Mouse (Mus musculus): Measurements from ENCODE around the gene Has1. TPM values are rescaled to one million over a fixed set of nuclear protein-coding genes. Genes with fewer than 3 reads are reported as not detected.

Gene Has1
- 0.83 and 1.1 TPM in 2 replicates for polyA plus RNA-seq (2021; fragmentation: Nextera tagmentation)
- long read RNA-seq, experiment 1, partial matches to known transcripts: 7 of 7 reads
- long read RNA-seq, experiment 1, other reads (novel, unspliced or antisense): 0 of 7 reads
- long read RNA-seq, experiment 2, partial matches to known transcripts: 2 of 2 reads
- long read RNA-seq, experiment 2, other reads (novel, unspliced or antisense): 0 of 2 reads

GRCm38 (mm10) chr17:17855064-17855838, at the start of gene Has1:
Gene Has1 (minus strand): TSS chr17:17855205.

GRCm38 (mm10) chr17:17887774-17888248, 32.8 kb upstream of the Has1 start, which contains the start of the genes Fpr2 and Fpr3:
Gene Fpr2 (plus strand): TSS chr17:17887824.
Gene Fpr3 (plus strand): TSS chr17:17887852.

GRCm38 (mm10) chr17:17883840-17884239, 28.8 kb upstream of the Has1 start, which contains the start of gene Fpr1:
Gene Fpr1 (minus strand): TSS chr17:17883940.

DNA sequence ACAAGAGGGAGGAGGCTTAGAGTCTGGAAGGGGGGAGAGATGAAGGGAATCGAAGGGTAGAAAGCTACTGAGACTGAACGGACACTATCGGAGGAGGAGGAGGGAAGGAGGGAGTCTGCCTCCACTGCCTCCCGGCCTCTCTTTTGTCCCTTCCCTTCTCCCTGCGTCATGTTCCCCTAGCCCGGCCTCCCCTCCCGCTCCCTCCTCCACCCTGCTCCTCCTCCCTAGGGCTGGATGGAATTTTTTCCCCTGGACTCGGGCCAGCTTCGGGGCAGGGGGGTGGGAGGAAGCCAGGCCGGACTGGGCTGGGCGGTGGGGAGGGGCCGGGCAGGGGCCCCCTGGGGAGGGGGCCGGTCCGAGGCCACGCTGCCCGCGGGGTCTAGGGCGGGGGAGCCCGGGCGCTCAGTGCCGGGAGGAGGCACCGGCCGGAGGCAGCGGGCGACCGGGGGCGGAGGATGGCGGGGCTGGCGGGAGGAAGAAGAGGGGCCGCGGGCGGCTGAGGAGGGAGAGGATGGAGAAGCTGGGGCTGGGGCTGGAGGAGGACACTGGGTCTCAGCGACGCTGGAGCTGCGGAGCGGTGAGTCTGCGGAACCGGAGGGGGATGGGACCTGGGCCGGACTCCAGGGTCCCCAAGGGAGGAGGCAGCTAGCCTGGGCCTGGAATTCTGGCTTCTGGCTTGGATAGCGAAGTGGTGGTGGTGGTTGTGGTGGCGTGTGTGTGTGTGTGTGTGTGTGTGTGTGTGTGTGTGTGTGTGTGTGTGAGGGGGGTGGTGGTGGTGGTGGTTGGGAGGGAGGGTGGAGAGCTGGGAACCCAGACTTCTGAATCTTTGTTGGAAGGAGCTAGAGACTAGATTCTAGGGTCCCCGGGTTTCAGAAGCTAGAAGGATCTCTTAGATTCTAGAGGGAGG, 28.0 kb downstream of the Has1 start, which contains the start of gene Spaca6:
Spaca6 (plus strand) TSS at position 408 of the 907 bp plus-strand sequence.

Other genes starting within 250 kb of the Has1 start
- 17.9 and 19.2 TPM in 2 replicates for gene Lnpep, start 230.2 kb downstream of the Has1 start, polyA plus RNA-seq (2021; fragmentation: Nextera tagmentation)
- not detected in 2 replicates for gene Vmn2r90, start 151.5 kb downstream of the Has1 start, polyA plus RNA-seq (2021; fragmentation: Nextera tagmentation)
- gene Spaca6, start 28.0 kb downstream of the Has1 start, polyA plus RNA-seq (2021; fragmentation: Nextera tagmentation): 8.2 and 9.0 TPM in 2 replicates
- gene Fpr1, start 28.7 kb upstream of the Has1 start, polyA plus RNA-seq (2021; fragmentation: Nextera tagmentation): 0.11 TPM in 1 of 2 replicates, not detected in the other
- not detected in 2 replicates for gene Fpr2, start 32.6 kb upstream of the Has1 start, polyA plus RNA-seq (2021; fragmentation: Nextera tagmentation)
- gene Fpr3, start 32.6 kb upstream of the Has1 start, polyA plus RNA-seq (2021; fragmentation: Nextera tagmentation): not detected in 2 replicates
- not detected in 2 replicates for gene Fpr-rs4, start 166.5 kb upstream of the Has1 start, polyA plus RNA-seq (2021; fragmentation: Nextera tagmentation)
- 0.01 TPM in 1 of 2 replicates, not detected in the other for gene Vmn2r124, start 194.2 kb upstream of the Has1 start, polyA plus RNA-seq (2021; fragmentation: Nextera tagmentation)
- gene Vmn2r91, start 229.8 kb upstream of the Has1 start, polyA plus RNA-seq (2021; fragmentation: Nextera tagmentation): not detected in 2 replicates

All from left cerebral cortex, adult 6 months (tissue).